Mouse (Mus musculus) urinary bladder, postnatal 10 days (tissue): ENCODE measurements around the gene Yod1.

Experiments
- DNase-seq: peaks from one replicate; pipeline ENCODE4 v3.0.0; 2022; ENCODE audit warnings: low spot score

The Yod1 gene

DNA sequence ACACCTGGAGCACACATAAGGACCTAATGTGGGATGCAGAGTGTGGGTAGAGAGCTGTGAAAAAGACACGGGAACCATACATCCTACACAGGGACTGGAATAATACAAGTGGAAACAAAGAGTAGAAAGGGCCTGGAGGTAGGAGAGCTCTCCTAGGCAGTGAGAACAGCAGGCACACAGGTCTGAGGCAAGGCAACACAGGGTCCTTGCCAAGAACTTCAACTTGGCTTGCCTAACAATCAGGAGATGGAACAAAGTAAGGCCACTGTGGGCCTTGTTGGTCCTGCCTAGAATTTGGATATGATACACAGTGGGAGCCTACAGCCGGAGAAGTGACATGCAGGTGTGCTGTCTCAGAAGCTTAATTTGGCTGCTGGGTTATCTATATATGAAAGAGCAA lies 52.8 kb downstream of the Yod1 start:
- no peak for DNase-seq

- no peak for DNase-seq
Measured at GRCm38 (mm10) chr1:130770487-130770886, 53.4 kb downstream of the Yod1 start.

GRCm38 (mm10) chr1:130770981-130771494 lies 53.9 kb downstream of the Yod1 start:
- no peak for DNase-seq
